Mouse (Mus musculus): ENCODE data around the gene Fos.

DNA sequence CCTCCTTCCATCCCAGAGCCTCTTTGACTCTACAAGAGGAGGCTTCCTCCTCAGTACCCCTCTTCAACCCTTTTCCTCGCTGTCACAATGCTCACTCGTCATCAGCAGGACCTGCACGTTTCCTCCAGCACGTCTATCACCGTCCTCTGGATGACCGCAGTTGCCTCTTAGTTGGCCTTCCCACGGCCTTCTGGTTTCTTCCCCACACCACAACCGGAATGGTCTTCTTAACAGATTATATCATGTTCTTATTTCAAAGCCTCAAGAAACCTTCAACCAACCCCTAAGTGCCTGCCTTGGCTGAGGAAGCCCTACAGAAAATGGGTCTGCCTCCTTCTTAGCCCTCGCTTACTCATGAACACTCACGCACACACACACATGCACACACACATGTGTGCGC, 48.0 kb upstream of the Fos start:
- TF ChIP-seq ZC3H11A (IDR thresholded peaks at IDR 0.05; ENCODE audit: borderline replicate concordance, low read depth, low read length) (no peak), HCFC1 (IDR thresholded peaks at IDR 0.05; ENCODE audit: borderline replicate concordance, insufficient read depth, low read length) (no peak), ZNF384 (IDR thresholded peaks at IDR 0.05; ENCODE audit: low read depth, low read length) (no peak)

All from ES-E14 (cell line).